Mouse (Mus musculus) bone marrow, adult 2 months (tissue): ENCODE results near the gene Pard3. TPM values are rescaled to one million over a fixed set of nuclear protein-coding genes. Genes with fewer than 3 reads are reported as not detected.

Experiments
- H3K27ac ChIP-seq: fragments of 200-500 bp; 2 replicates; pipeline ENCODE4 v1.5.1; 2012; ENCODE audit warnings: low read depth, mild to moderate bottlenecking, control low read depth, inconsistent platforms, low read length; ENCODE audit not compliant: control insufficient read depth, poor library complexity, insufficient read depth
- H3K4me1 ChIP-seq: fragments of 200-500 bp; 2 replicates; pipeline ENCODE4 v1.6.1; 2011; ENCODE audit warnings: low read length; ENCODE audit not compliant: control insufficient read depth, insufficient read depth
- H3K4me3 ChIP-seq: fragments of 200-500 bp; replicated peaks from 2 replicates; pipeline ENCODE3; 2011; ENCODE audit warnings: mild to moderate bottlenecking, low read depth, low read length, control low read depth; ENCODE audit not compliant: control insufficient read depth
- CTCF ChIP-seq: fragments of 200-500 bp; IDR thresholded peaks from 2 replicates; pipeline ENCODE4 v1.5.1; 2011; ENCODE audit warnings: low read length, control low read depth; ENCODE audit not compliant: control insufficient read depth, insufficient read depth
- POLR2A ChIP-seq: fragments of 200-500 bp; IDR thresholded peaks from 2 replicates; pipeline ENCODE4 v1.6.1; 2011; ENCODE audit warnings: low read depth, mild to moderate bottlenecking, control low read depth, low read length, borderline replicate concordance; ENCODE audit not compliant: control insufficient read depth
- WGBS: fragments of 180-500 bp; shearing (Covaris S2); methylation state at CpG from one replicate; pipeline ENCODE4 v1.1.7; 2018; 5-methylcytosine and 5-hydroxymethylcytosine counted together
- polyA plus RNA-seq: library from polyadenylated mRNA; stranded (reverse); fragments of >200 nt; gene quantifications from 2 replicates; pipeline ENCODE4 v1.2.4, GENCODE M21; 2011; ENCODE audit warnings: low replicate concordance; ENCODE audit not compliant: missing spikeins, insufficient read depth, insufficient read length

The Pard3 gene
- polyA plus RNA-seq, 1 experiment, result 3.8 TPM

GRCm38 (mm10) chr8:127564426-127564825, 500.7 kb downstream of the Pard3 start:
- no peak overlapping the region for H3K4me3 ChIP-seq
- no peaks in the 10 kb centered on the region; the same call in 1 of the 2 replicates for H3K4me1 ChIP-seq
- no peak overlapping the region for H3K27ac ChIP-seq
- TF ChIP-seq POLR2A, result no peak
- TF ChIP-seq CTCF, result no peak
- 80% methylated on average over 4 of the region's 4 CpGs for WGBS

DNA sequence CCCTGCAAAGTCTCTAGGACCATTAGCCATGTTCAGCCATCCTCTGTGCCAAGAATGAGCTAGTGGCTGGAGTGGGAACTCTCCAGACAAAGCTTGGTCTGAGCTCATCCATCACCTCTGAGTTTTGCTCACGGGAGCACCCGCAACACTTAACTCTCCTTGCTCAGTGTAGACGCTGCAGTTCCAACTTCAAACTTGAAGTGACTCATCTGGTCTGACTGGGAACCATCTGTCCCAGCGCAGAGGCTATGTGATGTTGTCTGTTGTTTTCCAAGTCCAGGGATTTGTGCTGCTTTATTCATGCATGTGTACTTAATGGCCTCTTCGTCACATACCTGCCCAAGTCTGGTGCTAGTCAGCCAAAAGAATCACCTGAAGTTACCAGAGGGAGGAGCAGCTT, 505.5 kb downstream of the Pard3 start:
- no peak overlapping the region for H3K27ac ChIP-seq
- no peak overlapping the region for H3K4me3 ChIP-seq
- no peak for TF ChIP-seq CTCF
- TF ChIP-seq POLR2A, result no peak
- no peaks in the 10 kb centered on the region for H3K4me1 ChIP-seq
- 90% methylated on average over 5 of the region's 5 CpGs for WGBS

DNA sequence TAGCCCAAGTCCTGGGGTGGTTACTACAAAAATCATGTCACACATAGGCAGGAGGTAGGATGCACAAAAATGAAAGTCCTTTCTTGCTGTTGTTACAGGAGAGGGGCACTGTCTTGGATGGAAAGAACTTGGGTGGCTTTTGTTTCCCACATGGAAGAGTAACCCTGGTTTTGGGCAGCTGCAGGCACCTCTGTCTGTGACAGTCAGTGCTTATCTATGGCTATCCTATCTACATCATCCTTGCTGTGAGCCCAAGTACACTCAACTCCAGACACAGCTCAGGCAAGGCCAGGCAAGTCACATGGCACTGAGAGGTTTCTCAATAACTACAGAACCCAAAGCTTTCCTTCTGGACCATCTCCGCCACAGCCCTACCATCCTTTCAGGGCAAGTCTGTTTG, 506.8 kb downstream of the Pard3 start:
- TF ChIP-seq CTCF, result no peak
- no peak for TF ChIP-seq POLR2A
- no peak overlapping the region for H3K27ac ChIP-seq
- 83% methylated on average over 1 of the region's 1 CpGs for whole genome bisulfite sequencing
- no peak overlapping the region for H3K4me3 ChIP-seq
- no peaks in the 10 kb centered on the region for H3K4me1 ChIP-seq

DNA sequence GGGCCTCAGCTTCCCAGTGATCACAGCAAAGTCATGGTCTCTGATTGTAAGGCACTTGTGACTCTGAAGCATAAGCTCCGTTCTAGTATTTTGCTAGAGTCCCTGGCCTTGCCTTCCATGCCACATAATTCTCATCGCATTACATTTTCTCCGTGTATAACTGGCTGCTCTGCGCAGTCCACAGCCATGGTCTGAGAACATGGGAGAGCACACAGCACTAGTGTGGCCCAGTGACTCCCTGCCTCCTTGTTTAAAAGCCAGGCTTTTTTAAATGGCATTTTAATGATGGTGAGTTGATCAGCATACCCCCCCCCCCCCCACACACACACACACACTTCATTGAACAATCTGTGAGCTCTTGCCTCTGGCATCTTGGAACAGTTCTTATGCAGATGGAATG, 508.8 kb downstream of the Pard3 start:
- H3K4me3 ChIP-seq, result no peak overlapping the region
- H3K27ac ChIP-seq, result no peak overlapping the region
- no peaks in the 10 kb centered on the region for H3K4me1 ChIP-seq
- TF ChIP-seq POLR2A (no peak), CTCF (no peak)
- 96% methylated on average over 4 of the region's 4 CpGs for WGBS

DNA sequence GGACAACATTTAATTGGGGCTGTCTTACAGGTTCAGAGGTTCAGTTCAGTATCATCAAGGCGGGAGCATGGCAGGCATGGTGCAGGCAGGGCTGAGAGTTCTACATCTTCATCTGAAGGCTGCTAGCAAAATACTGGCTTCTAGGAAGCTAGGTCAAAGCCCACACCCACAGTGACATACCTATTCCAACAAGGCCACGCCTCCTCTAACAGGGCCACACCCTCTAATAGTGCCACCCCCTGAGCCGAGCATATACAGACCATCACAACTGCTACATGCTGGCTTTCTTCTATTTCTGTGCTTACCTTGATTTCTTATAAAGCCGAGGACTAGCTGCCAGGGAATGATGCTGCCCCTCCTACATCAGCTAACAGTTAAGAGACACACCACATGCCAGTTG, 513.0 kb downstream of the Pard3 start:
- Histone ChIP-seq H3K4me3 (no peak overlapping the region), H3K27ac (no peak overlapping the region), H3K4me1 (no peaks in the 10 kb centered on the region)
- WGBS, result 79% methylated on average over 4 of the region's 4 CpGs
- TF ChIP-seq CTCF (no peak), POLR2A (no peak)

- H3K4me3 ChIP-seq, result no peak overlapping the region
- no peak overlapping the region for H3K27ac ChIP-seq
- no peak for TF ChIP-seq CTCF
- no peak for TF ChIP-seq POLR2A
- 76% methylated on average over 6 of the region's 6 CpGs for WGBS
- H3K4me1 ChIP-seq, result no peaks in the 10 kb centered on the region
Measured at GRCm38 (mm10) chr8:127577656-127578055, 514.0 kb downstream of the Pard3 start.

DNA sequence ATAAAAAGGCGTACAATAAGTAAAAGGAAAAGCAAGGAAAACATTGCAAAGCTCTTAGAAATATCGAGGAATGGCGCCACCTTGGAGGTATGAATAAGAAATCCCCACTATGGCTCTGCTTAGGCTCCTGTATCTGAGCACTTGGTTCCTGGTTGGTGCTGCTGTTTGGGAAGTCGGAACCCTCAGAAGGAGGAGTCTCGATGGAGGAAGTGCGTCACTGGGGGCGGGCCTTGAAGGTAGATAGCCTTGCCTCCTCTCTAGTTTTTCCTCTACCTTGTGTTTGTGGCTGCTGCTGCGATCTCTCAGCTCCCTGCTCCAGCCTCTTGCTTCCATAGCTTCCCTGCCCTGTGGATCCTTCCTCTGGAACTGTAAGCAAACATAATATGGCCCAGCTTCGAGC, 515.7 kb downstream of the Pard3 start:
- Histone ChIP-seq H3K4me1 (no peaks in the 10 kb centered on the region), H3K27ac (no peak overlapping the region), H3K4me3 (no peak overlapping the region)
- 83% methylated on average over 9 of the region's 9 CpGs for WGBS
- TF ChIP-seq CTCF (no peak), POLR2A (no peak)

- no peaks in the 10 kb centered on the region for H3K4me1 ChIP-seq
- 80% methylated on average over 2 of the region's 2 CpGs for WGBS
- H3K27ac ChIP-seq, result no peak overlapping the region
- no peak overlapping the region for H3K4me3 ChIP-seq
- TF ChIP-seq POLR2A (no peak), CTCF (no peak)
Measured at GRCm38 (mm10) chr8:127583429-127583828, 519.7 kb downstream of the Pard3 start.

DNA sequence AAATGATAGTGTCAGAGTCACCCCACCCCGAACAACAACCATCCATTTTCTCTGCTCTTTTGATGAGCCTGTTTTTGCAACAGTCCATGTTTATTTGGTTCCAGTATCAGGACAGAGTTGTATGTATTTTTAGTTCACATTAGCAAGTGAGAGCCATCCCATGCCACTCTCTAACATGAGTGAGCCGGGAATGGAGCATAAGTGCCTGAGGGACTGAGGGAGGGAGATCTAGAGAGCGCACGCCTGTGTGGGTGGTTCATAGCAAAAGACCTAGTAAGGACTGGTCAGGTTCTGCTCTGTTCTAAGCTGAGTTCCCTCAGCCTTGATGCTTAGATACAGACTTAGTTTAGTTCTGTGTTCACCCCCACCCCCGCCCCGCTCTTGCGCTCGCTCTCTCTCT, 521.9 kb downstream of the Pard3 start:
- 85% methylated on average over 8 of the region's 8 CpGs for WGBS
- no peaks in the 10 kb centered on the region for H3K4me1 ChIP-seq
- H3K4me3 ChIP-seq, result no peak overlapping the region
- H3K27ac ChIP-seq, result no peak overlapping the region
- no peak for TF ChIP-seq CTCF
- no peak for TF ChIP-seq POLR2A

DNA sequence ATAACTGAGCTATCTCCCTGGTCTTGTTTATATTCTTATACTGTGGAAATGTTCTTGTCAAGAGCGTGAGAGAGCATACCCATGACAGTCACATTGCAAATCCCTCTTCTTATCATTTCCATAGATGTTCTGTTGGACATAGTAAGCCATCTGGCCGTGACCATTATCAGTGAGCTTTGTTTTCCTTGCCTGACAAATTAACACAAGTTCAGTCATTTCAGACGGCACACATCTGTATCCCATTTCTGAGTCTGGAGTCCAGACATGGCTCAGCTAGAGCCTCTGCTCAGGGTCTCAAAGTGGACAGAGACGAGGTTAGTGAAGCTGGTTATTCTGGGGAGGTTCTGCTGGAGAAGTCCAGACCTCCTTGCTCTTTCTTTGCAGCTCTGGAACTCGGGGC, 523.0 kb downstream of the Pard3 start:
- WGBS, result 69% methylated on average over 5 of the region's 5 CpGs
- Histone ChIP-seq H3K4me1 (no peaks in the 10 kb centered on the region), H3K27ac (no peak overlapping the region), H3K4me3 (no peak overlapping the region)
- TF ChIP-seq CTCF, result no peak
- TF ChIP-seq POLR2A, result no peak
